Mouse (Mus musculus): ENCODE results near the gene Maco1. TPM values are rescaled to one million over a fixed set of nuclear protein-coding genes. Genes with fewer than 3 reads are reported as not detected.
"Not testable (repeated sequence)": the region's sequence is repeated elsewhere in the genome, so short reads cannot be mapped to it uniquely, and the experiment has no call there.

Gene Maco1
- polyA plus RNA-seq, 1 experiment from 2014 or later = 21.7 TPM

GRCm38 (mm10) chr4:134851876-134852275 is 1.3 kb downstream of the Maco1 start:
- no peak overlapping the region for H3K27ac ChIP-seq
- no peaks in the 10 kb centered on the region for H3K36me3 ChIP-seq (ENCODE audit: inconsistent target)
- H3K4me3 ChIP-seq (ENCODE audit: inconsistent target) = peak overlapping the region; percentile 33
- H3K79me2 ChIP-seq (ENCODE audit: inconsistent target) = peaks cover 54% of the 10 kb centered on the region
- 14% methylated on average over 14 of the region's 14 CpGs for WGBS (ENCODE audit: missing documents)

GRCm38 (mm10) chr4:134851236-134851635 is 1.9 kb downstream of the Maco1 start:
- no peak overlapping the region for H3K27ac ChIP-seq
- H3K79me2 ChIP-seq (ENCODE audit: inconsistent target) = peaks cover 60% of the 10 kb centered on the region
- WGBS (ENCODE audit: missing documents) = 52% methylated on average over 2 of the region's 2 CpGs
- no peaks in the 10 kb centered on the region for H3K36me3 ChIP-seq (ENCODE audit: inconsistent target)
- no peak overlapping the region for H3K4me3 ChIP-seq (ENCODE audit: inconsistent target)

GRCm38 (mm10) chr4:134850551-134850950 is 2.6 kb downstream of the Maco1 start:
- H3K4me3 ChIP-seq (ENCODE audit: inconsistent target) = no peak overlapping the region
- H3K36me3 ChIP-seq (ENCODE audit: inconsistent target) = no peaks in the 10 kb centered on the region
- H3K79me2 ChIP-seq (ENCODE audit: inconsistent target) = peaks cover 67% of the 10 kb centered on the region
- H3K27ac ChIP-seq = no peak overlapping the region
- WGBS (ENCODE audit: missing documents) = 97% methylated on average over 4 of the region's 4 CpGs

GRCm38 (mm10) chr4:134847587-134847986 is 5.6 kb downstream of the Maco1 start:
- H3K79me2 ChIP-seq (ENCODE audit: inconsistent target) = peaks cover 88% of the 10 kb centered on the region
- no peak overlapping the region for H3K27ac ChIP-seq
- H3K4me3 ChIP-seq (ENCODE audit: inconsistent target) = no peak overlapping the region
- no peaks in the 10 kb centered on the region for H3K36me3 ChIP-seq (ENCODE audit: inconsistent target)
- WGBS (ENCODE audit: missing documents) = 75% methylated on average over 4 of the region's 4 CpGs

- Histone ChIP-seq H3K27ac (no peak overlapping the region), H3K4me3 (ENCODE audit: inconsistent target) (no peak overlapping the region), H3K79me2 (ENCODE audit: inconsistent target) (peaks cover 88% of the 10 kb centered on the region), H3K36me3 (ENCODE audit: inconsistent target) (no peaks in the 10 kb centered on the region)
- 100% methylated on average over 4 of the region's 4 CpGs for WGBS (ENCODE audit: missing documents)
Observed at GRCm38 (mm10) chr4:134843566-134843965, 9.6 kb downstream of the Maco1 start.

GRCm38 (mm10) chr4:134840231-134840630 is 12.9 kb downstream of the Maco1 start:
- H3K36me3 ChIP-seq (ENCODE audit: inconsistent target) = no peaks in the 10 kb centered on the region
- H3K27ac ChIP-seq = no peak overlapping the region
- 100% methylated on average over 1 of the region's 1 CpGs for WGBS (ENCODE audit: missing documents)
- H3K4me3 ChIP-seq (ENCODE audit: inconsistent target) = no peak overlapping the region
- peaks cover 74% of the 10 kb centered on the region for H3K79me2 ChIP-seq (ENCODE audit: inconsistent target)

GRCm38 (mm10) chr4:134838706-134839105 is 14.4 kb downstream of the Maco1 start:
- peaks cover 76% of the 10 kb centered on the region for H3K79me2 ChIP-seq (ENCODE audit: inconsistent target)
- not testable (repeated sequence) for H3K36me3 ChIP-seq (ENCODE audit: inconsistent target); H3K4me3 ChIP-seq (ENCODE audit: inconsistent target)
- 92% methylated on average over 3 of the region's 3 CpGs for WGBS (ENCODE audit: missing documents)
- peak overlapping the region; percentile 73 for H3K27ac ChIP-seq

- H3K36me3 ChIP-seq (ENCODE audit: inconsistent target) = no peaks in the 10 kb centered on the region
- peak overlapping the region; percentile 73 for H3K27ac ChIP-seq
Observed at GRCm38 (mm10) chr4:134838221-134838620, 14.9 kb downstream of the Maco1 start.

GRCm38 (mm10) chr4:134835486-134835885 is 17.7 kb downstream of the Maco1 start:
- Histone ChIP-seq H3K4me3 (ENCODE audit: inconsistent target) (no peak overlapping the region), H3K36me3 (ENCODE audit: inconsistent target) (no peaks in the 10 kb centered on the region), H3K27ac (peak overlapping the region; percentile 73; the same call in 1 of the 2 replicates), H3K79me2 (ENCODE audit: inconsistent target) (peaks cover 50% of the 10 kb centered on the region)
- WGBS (ENCODE audit: missing documents) = 89% methylated on average over 4 of the region's 4 CpGs

More at GRCm38 (mm10) chr4:134838221-134838620, 14.9 kb downstream of the Maco1 start:
- Histone ChIP-seq H3K79me2 (ENCODE audit: inconsistent target) (peaks cover 71% of the 10 kb centered on the region), H3K4me3 (ENCODE audit: inconsistent target) (no peak overlapping the region)
- WGBS (ENCODE audit: missing documents) = 0% methylated on average over 1 of the region's 1 CpGs

- 97% methylated on average over 3 of the region's 3 CpGs for WGBS (ENCODE audit: missing documents)
- H3K4me3 ChIP-seq (ENCODE audit: inconsistent target) = no peak overlapping the region
- H3K36me3 ChIP-seq (ENCODE audit: inconsistent target) = no peaks in the 10 kb centered on the region
- no peak overlapping the region for H3K27ac ChIP-seq
- peaks cover 21% of the 10 kb centered on the region; the same call in 1 of the 2 replicates for H3K79me2 ChIP-seq (ENCODE audit: inconsistent target)
Observed at GRCm38 (mm10) chr4:134831934-134832333, 21.2 kb downstream of the Maco1 start.

GRCm38 (mm10) chr4:134827806-134828205 is 25.3 kb downstream of the Maco1 start:
- 69% methylated on average over 11 of the region's 11 CpGs for WGBS (ENCODE audit: missing documents)
- H3K79me2 ChIP-seq (ENCODE audit: inconsistent target) = no peaks in the 10 kb centered on the region
- H3K27ac ChIP-seq = no peak overlapping the region
- H3K4me3 ChIP-seq (ENCODE audit: inconsistent target) = no peak overlapping the region
- no peaks in the 10 kb centered on the region for H3K36me3 ChIP-seq (ENCODE audit: inconsistent target)

GRCm38 (mm10) chr4:134826348-134826747 is 26.8 kb downstream of the Maco1 start:
- Histone ChIP-seq H3K27ac (no peak overlapping the region), H3K36me3 (ENCODE audit: inconsistent target) (no peaks in the 10 kb centered on the region), H3K4me3 (ENCODE audit: inconsistent target) (no peak overlapping the region), H3K79me2 (ENCODE audit: inconsistent target) (no peaks in the 10 kb centered on the region)

GRCm38 (mm10) chr4:134825864-134826263 is 27.3 kb downstream of the Maco1 start:
- H3K79me2 ChIP-seq (ENCODE audit: inconsistent target); H3K4me3 ChIP-seq (ENCODE audit: inconsistent target); H3K36me3 ChIP-seq (ENCODE audit: inconsistent target); H3K27ac ChIP-seq: not testable (repeated sequence)
- WGBS (ENCODE audit: missing documents) = 100% methylated on average over 3 of the region's 11 CpGs

- 68% methylated on average over 2 of the region's 2 CpGs for WGBS (ENCODE audit: missing documents)
- no peak overlapping the region for H3K4me3 ChIP-seq (ENCODE audit: inconsistent target)
- no peaks in the 10 kb centered on the region for H3K79me2 ChIP-seq (ENCODE audit: inconsistent target)
- no peak overlapping the region for H3K27ac ChIP-seq
- H3K36me3 ChIP-seq (ENCODE audit: inconsistent target) = no peaks in the 10 kb centered on the region
Observed at GRCm38 (mm10) chr4:134823560-134823959, 29.6 kb downstream of the Maco1 start.

GRCm38 (mm10) chr4:134821061-134821460 is 32.1 kb downstream of the Maco1 start:
- Histone ChIP-seq H3K27ac (no peak overlapping the region), H3K36me3 (ENCODE audit: inconsistent target) (no peaks in the 10 kb centered on the region), H3K4me3 (ENCODE audit: inconsistent target) (no peak overlapping the region), H3K79me2 (ENCODE audit: inconsistent target) (no peaks in the 10 kb centered on the region)
- WGBS (ENCODE audit: missing documents) = 38% methylated on average over 1 of the region's 1 CpGs

GRCm38 (mm10) chr4:134817706-134818105 is 35.4 kb downstream of the Maco1 start:
- Histone ChIP-seq H3K4me3 (ENCODE audit: inconsistent target) (no peak overlapping the region), H3K36me3 (ENCODE audit: inconsistent target) (no peaks in the 10 kb centered on the region), H3K79me2 (ENCODE audit: inconsistent target) (no peaks in the 10 kb centered on the region), H3K27ac (no peak overlapping the region)
- 58% methylated on average over 4 of the region's 4 CpGs for WGBS (ENCODE audit: missing documents)

All from macrophage (primary cell).